Mouse (Mus musculus) gastrocnemius, postnatal 4 days (tissue): ENCODE measurements at regions not wholly inside any gene's neighbourhood (a gene's known extent, or its start where the extent isn't known, plus 50 kb on each side); places are given as distances from the start of the nearest gene placed in this dataset.

Experiments
- DNase-seq, 2 experiments: peaks; one replicate each; pipeline ENCODE4 v3.0.0; 2021 to 2022; ENCODE audit warnings: low spot score in 2 of 2, mixed read lengths in 2 of 2

GRCm38 (mm10) chr10:37380024-37380423 is 241.3 kb upstream of the Marcks start:
- no peak for DNase-seq

- no peak for DNase-seq
These were observed 239.4 kb upstream of the Marcks start for GRCm38 (mm10) chr10:37378002-37378702.

DNA sequence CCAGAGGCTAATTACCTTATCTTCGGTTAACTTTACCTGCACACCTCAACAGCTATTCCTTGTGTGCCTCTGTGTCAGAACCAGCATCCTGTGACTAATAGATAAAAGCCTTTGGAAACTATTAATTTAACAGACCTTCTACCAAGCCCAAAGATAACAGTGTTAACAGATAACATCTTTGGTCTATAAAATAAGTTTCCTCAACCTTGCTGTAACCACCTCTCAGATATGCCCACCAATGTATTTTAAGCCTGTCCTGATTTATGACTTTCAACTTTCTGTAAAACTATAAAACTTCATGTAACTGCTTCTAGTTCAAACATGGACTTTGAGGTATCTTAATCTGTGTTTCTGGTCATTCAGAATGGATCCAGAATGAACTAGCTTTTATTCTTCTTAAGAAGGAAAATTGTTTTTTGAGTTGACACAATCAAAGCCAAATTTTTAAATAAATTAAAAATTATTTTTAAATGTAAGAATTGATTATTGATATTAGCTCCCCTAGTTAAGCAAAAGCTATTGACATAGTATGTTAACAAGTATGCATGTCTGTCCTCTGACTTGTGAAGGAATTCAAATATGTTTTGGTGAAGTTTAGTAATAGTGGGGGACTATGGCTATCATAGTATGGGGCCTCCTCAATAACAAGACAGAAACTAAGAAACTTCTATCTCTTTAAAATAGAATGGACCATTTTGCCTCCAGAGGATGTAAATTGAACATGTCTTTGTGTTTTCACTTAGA is 238.7 kb upstream of the Marcks start:
- no peak for DNase-seq

GRCm38 (mm10) chr10:37376172-37376571 is 237.5 kb upstream of the Marcks start:
- no peak for DNase-seq

GRCm38 (mm10) chr10:37375648-37376047 is 236.9 kb upstream of the Marcks start:
- no peak for DNase-seq

DNA sequence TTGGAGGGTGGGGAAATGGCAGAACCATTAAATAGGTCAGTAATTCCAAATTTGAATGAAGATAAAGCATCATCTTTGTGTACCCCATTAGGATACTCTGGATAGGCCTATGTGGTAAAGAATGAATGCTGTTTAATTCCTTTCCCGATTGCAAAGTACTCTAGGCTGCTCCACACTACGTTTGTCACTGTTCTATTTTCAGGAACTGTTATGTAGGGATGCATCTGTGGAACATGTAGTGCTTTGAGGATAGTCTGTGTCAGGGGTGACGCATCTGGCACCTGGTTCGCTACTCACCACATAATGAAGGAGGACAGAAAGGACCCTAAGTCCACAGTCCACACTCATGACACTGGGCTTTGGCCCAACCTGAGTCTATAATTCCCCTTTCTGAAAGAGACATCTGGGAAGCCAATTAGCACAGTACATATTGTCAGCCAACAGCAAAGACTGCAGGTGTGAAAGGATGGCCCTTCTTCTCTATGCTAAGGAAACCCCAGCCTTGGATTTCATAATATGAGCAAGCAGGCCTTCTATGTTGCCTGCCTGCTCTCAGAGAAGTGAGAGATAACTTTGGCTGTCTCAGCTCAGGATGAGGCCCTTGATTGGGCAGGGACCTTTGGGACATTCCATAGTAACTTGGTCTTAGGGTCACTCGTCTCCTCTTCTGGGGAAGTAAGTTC is 230.4 kb upstream of the Marcks start:
- no peak for DNase-seq

- DNase-seq: no peak
These were observed 229.1 kb upstream of the Marcks start for GRCm38 (mm10) chr10:37367796-37368195.

GRCm38 (mm10) chr10:37364506-37364905 is 225.8 kb upstream of the Marcks start:
- DNase-seq: no peak

DNA sequence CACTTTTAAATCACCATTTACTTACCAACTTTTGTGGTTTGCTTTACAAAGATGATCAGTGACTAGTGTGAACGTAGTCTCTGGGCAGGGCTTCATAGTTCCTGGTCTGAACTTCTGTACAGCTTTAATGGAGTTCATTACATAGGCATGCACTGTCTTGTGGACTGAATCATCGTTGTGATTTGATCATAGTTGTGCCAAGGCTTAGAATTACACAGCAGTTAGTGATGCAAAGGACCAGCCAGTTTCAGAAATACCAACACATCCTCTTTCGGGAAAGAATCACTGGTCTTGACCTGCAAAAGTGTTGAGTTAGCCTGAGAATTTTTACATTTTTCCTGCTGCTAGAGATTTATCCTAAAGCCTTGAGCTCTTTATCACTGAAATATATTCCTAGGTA is 222.3 kb upstream of the Marcks start:
- no peak for DNase-seq

GRCm38 (mm10) chr10:37358900-37359299 is 220.2 kb upstream of the Marcks start:
- DNase-seq: no peak

- peak in 1 of 2 experiments; percentile 33 for DNase-seq
These were observed 219.6 kb upstream of the Marcks start for GRCm38 (mm10) chr10:37358334-37358733.

- DNase-seq: peak in 1 of 2 experiments; percentile 30
These were observed 218.8 kb upstream of the Marcks start for GRCm38 (mm10) chr10:37357304-37358060.

GRCm38 (mm10) chr10:37349261-37349660 is 210.5 kb upstream of the Marcks start:
- DNase-seq: no peak

GRCm38 (mm10) chr10:37348416-37348815 is 209.7 kb upstream of the Marcks start:
- no peak for DNase-seq

DNA sequence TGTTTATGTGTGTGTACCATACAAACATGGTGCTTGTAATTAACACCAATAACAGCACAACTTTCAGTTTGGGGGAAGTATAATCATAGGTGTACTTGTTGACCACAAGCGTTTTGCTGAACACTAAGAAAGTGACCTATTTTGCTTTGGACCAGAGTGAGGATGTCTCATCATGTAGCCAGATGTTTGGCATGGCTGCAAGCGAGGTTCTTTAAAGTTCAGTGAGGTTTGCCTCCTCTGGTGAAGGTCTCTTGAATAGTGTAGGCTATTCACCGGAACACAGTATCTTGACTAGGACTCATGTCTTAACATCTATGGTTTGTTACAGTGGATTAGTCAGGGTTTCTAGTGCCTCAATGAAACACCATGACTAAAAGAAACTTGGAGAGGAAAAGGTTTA is 208.9 kb upstream of the Marcks start:
- no peak for DNase-seq

DNA sequence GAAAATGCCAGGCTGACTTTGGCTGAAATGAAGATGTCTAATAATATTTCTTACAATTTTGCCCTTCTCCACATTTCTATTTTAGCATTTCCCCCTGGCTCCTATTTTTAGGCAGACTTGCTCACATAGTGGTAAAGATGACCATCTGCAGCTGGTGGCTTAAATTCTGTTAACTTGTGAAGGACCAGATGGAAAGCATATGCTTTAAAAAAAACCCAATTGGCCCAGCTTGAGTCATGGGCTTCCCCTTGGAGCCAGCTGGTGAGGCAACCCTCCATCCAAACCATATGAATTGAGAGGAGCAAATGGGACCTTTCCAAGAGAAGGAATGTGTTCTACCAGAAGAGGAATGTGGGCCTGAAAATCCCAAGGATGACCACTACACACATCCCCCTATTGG is 204.0 kb upstream of the Marcks start:
- no peak for DNase-seq

DNA sequence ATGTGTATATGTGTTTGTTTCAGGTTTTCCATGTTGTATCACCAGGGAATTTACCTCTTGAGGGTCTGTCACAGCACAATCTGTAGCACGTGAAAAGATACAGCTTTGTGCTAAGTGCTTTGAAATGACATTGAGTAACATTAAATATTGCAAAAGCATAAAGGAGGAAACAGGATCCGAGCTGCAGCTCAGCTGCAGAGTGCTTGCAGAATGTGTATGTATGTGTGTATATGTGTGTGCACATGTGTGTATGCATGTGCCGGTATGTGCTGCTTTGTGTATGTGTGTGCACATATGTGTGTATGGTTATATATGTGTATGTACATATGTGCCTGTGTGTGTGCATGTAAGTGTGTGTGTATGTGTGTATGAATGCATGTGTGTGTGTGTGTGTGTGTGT is 200.9 kb upstream of the Marcks start:
- no peak for DNase-seq

GRCm38 (mm10) chr10:37338073-37338912 is 199.6 kb upstream of the Marcks start:
- no peak for DNase-seq

DNA sequence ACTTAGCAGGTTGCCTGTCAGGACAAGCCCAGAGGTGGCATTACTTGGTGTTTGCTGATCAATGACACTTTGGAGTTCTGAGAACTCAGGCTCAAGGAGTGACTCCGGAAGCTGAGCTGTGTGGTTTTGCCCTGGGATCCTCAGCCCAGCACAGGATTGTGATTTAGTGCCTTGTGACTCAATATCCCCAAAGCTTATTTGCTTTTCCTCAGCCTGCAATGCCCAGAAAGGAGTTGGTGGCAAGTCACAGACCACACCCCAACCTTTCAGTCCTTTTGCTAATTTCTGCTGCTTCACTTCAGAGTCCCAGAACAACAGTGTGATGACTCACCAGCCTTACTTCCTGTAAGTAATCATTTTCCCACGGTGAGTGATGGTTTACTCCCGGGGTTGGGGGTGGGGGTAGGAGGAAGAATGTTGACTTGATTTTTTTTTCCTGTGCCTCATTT is 198.5 kb upstream of the Marcks start:
- DNase-seq: no peak

GRCm38 (mm10) chr10:37335148-37335547 is 196.4 kb upstream of the Marcks start:
- DNase-seq: no peak

GRCm38 (mm10) chr10:37326168-37326534 is 187.4 kb upstream of the Marcks start:
- DNase-seq: no peak
